Mouse (Mus musculus): ENCODE results near the gene Dpy19l1.

Dpy19l1 gene

DNA sequence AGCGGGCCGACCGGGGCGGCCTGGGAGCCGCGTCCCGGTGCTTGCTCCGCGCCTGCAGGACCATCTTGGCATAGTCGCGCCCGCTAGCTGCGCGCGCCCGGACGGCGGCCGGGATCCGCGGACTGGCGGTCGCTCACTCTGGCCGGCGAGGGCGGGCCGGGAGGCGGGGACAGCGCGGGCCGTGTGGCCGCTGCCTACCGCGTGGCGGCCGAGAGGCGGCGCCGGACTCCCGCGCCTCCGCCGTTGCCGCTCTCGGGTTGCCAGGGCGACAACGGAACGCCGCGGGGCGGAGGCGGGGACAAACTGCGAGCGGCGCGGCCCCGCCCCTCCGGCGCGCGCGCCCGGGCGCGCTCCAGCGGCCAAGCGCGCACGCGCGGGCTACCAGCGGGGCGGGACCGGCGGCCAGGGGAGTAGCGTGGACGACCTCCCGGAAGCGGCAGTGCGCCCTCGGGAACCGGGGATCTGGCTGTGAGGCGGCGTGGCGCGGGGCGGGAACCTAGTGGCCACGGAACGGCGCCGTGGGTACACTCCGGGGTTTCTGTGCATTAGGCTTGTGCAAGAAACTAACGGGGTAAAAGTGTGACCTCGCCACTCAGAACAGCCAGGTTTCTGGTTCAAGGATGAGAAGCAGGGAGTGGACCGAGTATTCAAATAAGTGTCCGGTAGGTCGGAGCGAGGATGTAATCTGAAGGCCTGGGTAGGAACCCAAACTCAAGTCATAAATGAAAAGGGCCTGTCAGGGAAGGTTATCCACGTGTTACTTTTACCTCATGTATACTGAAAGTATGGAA is at the start of gene Dpy19l1:
Gene Dpy19l1, minus strand, starts transcription at position 74 of the 791 bp plus-strand sequence.
- peak; percentile 96 for DNase-seq (ENCODE audit: inconsistent ontology term)

DNA sequence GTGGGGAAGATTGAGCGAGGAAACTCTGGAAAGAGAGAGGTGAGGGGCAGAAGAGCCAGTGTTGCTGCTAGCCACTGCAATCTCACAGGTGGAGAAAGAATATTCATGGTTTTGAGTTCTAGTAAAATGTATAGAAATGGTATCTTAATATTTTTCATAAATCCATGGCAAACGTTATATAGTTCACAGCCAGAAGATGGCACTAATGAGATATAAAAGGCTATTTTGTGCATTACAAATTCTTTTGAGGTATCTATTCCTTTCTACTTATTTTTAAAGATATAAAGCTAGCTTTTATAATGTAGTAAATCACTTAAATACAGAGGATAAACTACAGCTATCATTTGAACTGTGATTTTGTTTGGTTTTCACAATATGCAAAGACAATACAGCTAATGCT is 35.2 kb upstream of the Dpy19l1 start:
- DNase-seq (ENCODE audit: inconsistent ontology term) = no peak

- peak; percentile 39 for DNase-seq (ENCODE audit: inconsistent ontology term)
Measured at GRCm38 (mm10) chr9:24516575-24517139, 13.7 kb upstream of the Dpy19l1 start.

- DNase-seq (ENCODE audit: inconsistent ontology term) = no peak
Measured at GRCm38 (mm10) chr9:24514078-24514469, 11.1 kb upstream of the Dpy19l1 start.

DNA sequence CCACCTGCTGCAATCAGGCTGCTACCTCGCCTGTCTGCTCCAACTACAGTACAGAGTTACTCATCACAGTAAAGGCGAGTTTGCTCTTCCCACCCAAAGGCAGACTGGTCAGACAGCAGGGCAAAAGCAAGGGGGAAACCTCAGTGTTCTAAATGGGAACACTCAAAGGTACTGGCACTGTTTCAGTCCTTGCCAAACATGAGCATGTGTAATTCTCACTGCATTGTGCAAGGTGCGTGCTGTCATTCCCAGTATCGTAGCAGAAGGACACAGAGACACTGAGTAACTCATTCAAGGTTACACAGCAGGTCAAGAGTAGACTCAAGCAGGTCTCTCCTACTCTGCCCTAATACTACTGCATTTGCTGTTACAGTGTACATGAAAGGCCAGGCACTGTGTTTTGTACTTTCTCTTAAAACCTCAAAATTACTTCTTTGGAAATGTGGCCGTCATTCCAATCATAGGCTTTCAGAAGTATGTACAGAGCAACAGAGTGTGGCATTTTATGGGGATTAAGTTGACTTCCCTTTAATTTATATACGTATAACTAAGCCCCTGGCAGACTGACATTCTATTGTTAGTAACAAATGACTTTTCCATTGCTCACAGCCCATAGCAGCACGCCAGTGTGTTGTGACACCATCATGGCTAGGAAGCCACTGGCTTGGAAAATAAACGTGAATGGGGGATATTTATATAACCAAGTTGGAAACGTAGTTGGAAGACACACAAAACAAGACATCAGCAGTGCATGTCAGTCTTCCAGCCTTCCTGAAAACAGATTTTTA is 10.5 kb upstream of the Dpy19l1 start:
- no peak for DNase-seq (ENCODE audit: inconsistent ontology term)

DNA sequence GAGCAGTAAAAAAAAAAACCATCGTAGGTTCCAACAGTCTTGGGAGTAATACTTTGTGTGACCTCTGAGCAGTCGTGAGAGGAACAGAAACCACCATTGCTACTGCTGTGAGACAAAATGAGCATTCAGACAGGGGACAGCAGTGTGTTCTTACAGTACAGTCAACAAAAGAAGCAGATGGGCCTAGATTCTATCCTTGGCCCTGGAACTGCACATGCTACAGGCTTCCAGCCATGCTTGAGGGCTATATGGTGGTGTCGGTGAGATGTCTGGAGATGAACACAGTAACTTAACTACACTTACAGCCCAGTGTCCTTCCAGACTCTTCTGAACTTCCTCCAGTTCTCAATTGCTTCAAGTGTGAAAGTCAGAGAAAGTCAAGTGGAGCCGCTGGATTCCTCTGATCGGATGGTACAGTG is 9.2 kb upstream of the Dpy19l1 start:
- DNase-seq (ENCODE audit: inconsistent ontology term) = no peak

DNA sequence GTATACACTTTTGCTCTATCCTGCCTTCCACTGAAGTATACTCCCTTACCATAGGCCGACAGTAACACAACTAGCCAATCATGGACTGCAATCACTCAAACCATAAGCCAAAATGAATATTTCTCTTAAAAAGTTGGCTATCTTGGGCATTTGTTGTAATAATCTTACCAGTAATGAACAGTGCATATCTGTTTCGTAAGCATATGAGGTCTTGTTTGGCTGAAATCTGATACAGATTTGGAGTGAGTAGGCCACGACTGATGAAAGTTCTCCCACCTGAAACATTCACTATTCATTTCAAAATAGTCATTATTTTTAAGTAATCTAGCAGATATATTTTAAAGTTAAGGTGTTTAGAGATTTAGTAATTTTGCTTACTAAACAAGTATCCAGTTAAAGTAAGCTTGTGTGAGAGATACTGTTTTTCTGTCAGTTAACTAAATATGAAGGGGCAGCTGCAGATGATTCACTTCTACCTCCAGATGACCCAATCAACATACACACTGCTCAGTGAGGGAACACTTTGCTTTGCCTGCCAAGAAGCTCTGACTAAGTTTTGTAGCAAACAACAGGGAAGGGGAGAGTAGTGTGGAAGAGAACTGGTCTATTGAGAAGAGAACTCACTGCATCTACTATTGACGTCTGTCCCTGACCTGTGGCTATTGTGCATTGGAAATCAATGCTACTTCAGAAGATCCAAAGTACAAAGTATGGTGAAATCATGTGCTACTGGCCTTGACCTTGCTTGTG is 8.6 kb upstream of the Dpy19l1 start:
- peak; percentile 63 for DNase-seq (ENCODE audit: inconsistent ontology term)

GRCm38 (mm10) chr9:24508880-24509279 is 5.9 kb upstream of the Dpy19l1 start:
- DNase-seq (ENCODE audit: inconsistent ontology term) = no peak

- DNase-seq (ENCODE audit: inconsistent ontology term) = no peak
Measured at GRCm38 (mm10) chr9:24506510-24506909, 3.6 kb upstream of the Dpy19l1 start.

GRCm38 (mm10) chr9:24505017-24505763 is 2.2 kb upstream of the Dpy19l1 start:
- DNase-seq (ENCODE audit: inconsistent ontology term) = no peak

DNA sequence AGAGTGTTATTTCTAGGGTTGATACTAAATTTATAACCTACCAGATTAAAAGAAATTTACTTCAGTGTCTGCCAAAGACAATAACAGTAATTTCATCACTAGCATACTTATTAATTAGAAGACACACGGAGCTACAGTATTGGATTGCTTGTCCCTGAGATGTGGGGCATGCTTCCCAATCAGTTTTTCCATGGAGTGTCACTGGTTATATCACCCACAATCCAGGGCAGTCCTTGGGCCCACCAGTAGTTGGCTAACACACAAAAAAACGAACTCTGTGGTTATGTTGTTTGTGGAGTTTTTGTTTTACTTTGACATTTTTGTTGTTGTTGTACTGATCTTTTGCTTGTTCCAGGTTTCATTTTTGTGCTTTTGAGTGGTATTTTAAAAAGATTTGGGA is 1.4 kb upstream of the Dpy19l1 start:
- DNase-seq (ENCODE audit: inconsistent ontology term) = no peak

DNA sequence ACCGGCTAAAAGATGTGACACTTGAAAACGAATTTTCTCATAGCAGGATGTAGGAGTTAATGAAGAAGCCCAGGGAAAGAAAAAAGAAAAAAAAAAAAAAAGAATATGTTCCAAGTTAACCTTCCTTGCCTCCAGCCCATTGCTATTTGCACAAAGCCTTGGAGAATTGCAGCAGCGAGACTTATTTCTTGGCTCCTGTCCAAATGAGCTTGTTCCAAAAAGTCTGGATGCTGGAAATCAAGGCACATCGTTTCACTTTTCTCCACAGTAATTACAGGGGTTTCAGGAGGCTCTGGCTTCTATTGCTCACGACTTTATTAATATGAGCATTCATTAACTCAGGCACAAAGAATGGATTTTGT is 899 bp upstream of the Dpy19l1 start:
- peak; percentile 65 for DNase-seq (ENCODE audit: inconsistent ontology term)

DNA sequence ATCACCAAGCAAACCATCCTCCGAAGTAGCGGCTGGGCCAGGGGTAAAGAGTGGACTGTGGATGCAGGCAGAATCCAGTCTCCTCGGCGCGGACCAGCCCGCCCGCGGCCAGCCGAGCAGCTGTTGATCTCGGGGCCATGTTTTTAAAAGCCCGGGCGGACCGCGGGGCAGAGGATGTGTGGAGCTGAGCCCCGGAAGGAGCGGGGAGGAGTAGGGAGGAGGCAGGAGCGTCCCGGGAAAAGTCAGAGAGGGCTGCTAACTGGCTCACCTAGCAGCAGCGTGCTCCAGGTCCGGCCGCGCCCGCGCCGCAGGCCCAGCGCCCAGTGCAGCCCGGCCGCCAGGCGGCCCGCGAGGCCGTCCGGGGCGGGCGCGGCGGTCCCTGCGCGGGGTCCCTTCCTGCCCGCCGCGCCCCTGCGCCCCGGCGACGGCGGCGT is 352 bp downstream of the Dpy19l1 start:
- peak; percentile 65 for DNase-seq (ENCODE audit: inconsistent ontology term)

DNA sequence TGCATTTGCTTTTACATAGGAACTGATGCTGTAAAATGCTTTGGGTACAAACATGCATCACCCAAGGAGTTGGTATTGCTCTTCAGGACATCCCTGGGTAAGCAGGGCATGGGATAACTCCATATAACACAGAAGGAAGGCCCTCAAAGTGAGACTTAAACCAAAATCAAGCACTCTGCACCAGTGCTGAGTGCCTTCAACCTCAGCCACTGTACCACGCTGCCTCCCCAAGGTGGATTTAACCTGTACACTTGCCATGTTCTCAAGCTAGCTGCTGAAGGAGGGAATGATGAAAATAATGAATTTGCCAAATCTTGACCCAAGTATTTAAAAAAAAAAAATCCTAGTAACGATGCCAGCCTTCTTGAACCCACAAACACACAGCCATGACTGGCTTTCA is 1.3 kb downstream of the Dpy19l1 start:
- DNase-seq (ENCODE audit: inconsistent ontology term) = no peak

- no peak for DNase-seq (ENCODE audit: inconsistent ontology term)
Measured at GRCm38 (mm10) chr9:24496226-24496625, 6.7 kb downstream of the Dpy19l1 start.

- no peak for DNase-seq (ENCODE audit: inconsistent ontology term)
Measured at GRCm38 (mm10) chr9:24490516-24490915, 12.4 kb downstream of the Dpy19l1 start.

GRCm38 (mm10) chr9:24488425-24489104 is 14.4 kb downstream of the Dpy19l1 start:
- DNase-seq (ENCODE audit: inconsistent ontology term) = no peak

DNA sequence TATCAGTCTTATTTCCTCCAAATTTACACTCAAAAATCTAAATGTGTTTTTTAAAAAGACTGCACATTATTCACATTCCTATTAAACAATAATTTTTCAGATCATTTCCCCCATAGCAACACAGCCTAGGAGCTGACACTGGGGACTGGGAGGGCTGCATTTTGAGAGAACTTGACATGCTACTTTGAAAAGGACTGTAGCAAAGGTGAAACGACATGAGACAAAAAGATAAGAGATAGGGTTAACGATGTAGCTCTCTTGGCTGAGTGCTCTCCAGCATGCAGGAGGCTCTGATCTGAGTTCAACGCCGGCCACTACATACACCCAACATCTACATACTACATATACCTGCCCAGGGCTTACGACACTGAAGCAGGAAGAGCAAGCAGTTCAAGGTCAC is 20.6 kb downstream of the Dpy19l1 start:
- no peak for DNase-seq (ENCODE audit: inconsistent ontology term)

DNA sequence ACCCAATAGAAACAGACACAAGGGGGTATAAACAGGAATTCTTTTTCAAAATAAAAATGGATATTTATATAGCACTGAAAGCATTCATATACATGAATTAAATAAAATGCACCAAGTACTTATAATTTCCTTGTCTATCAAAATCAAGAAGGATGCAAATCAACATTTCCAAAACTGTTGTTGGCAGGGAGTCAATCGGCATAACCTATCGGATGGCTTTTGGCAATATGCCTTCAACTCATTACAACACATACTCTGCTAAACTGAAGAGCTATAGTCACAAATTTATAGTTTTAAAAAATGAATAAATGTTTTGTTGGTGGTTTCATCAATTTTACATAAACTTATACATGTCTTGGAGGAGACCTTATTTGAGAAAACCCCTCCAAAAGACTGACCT is 25.7 kb downstream of the Dpy19l1 start:
- no peak for DNase-seq (ENCODE audit: inconsistent ontology term)

DNA sequence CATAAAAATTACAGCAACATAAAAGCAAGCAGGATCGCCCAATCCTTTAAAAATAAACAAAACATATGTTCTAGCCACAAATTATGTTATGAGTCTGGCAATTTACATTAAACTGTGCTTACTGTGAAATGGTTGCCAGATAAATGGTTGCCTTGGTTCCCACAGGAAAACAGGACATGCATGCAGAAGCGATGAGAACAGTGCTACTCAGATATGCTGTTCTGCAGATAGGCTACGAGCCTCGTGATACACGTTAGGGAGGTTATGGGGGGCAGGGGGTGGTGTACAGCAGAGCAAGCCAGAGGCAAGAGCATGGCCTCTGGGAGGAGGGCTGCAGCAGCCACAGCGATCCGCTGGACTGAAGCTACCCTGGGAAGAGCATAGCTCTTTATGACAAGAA is 29.1 kb downstream of the Dpy19l1 start:
- no peak for DNase-seq (ENCODE audit: inconsistent ontology term)

DNA sequence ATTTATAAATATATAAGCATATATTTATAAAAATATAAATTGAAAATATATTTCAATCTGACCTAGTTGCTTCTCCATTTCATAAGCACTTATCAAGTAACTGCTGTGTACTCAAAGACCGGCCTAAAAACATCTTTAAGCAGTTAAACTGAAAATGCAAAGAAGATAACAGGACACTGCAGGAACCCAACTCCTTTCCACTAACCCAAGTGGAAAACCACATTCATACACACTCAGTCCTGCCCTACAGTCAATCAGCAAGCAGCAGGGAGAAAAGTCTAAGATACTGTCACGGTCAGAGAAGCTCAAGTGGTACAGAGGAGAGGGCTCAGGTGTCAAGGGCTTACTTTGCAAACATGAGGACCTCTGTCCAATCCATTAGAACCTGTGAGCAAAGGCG is 30.4 kb downstream of the Dpy19l1 start:
- no peak for DNase-seq (ENCODE audit: inconsistent ontology term)
